Mouse (Mus musculus) intestine, embryonic 14.5 days (tissue): ENCODE data around the gene Zfp53. TPM values are rescaled to one million over a fixed set of nuclear protein-coding genes. Genes with fewer than 3 reads are reported as not detected.
A peak's percentile ranks its signal among the peaks of the same experiment; 100 is the strongest.
"Not testable (repeated sequence)": the region's sequence is repeated elsewhere in the genome, so short reads cannot be mapped to it uniquely, and the experiment has no call there.

Experiments
- ATAC-seq: fragments of 200-750 bp; cut with Nextera tagmentation; replicated peaks from 2 replicates; pipeline ENCODE4 v1.8.0; 2017; ENCODE audit warnings: low read depth, moderate number of reproducible peaks, moderate TSS enrichment, moderate library complexity; ENCODE audit not compliant: low FRiP score, low TSS enrichment
- DNase-seq: peaks from one replicate; pipeline ENCODE4 v3.0.0-alpha.2; 2018; ENCODE audit warnings: low spot score
- H3K27ac ChIP-seq: fragments of 300-500 bp; sonication (generic); 2 replicates; pipeline ENCODE4 v1.5.1; 2014; ENCODE audit warnings: low read depth, mild to moderate bottlenecking, control low read depth
- H3K27me3 ChIP-seq: fragments of 300-500 bp; sonication (generic); replicated peaks from 2 replicates; pipeline ENCODE4 v1.6.1; 2014; ENCODE audit warnings: low read length, control low read depth; ENCODE audit not compliant: control insufficient read depth, insufficient read depth
- H3K36me3 ChIP-seq: fragments of 300-500 bp; sonication (generic); 2 replicates; pipeline ENCODE4 v1.6.1; 2014; ENCODE audit warnings: low read length, control low read depth; ENCODE audit not compliant: control insufficient read depth, insufficient read depth
- H3K4me1 ChIP-seq: fragments of 300-500 bp; sonication (generic); replicated peaks from 2 replicates; pipeline ENCODE4 v1.6.1; 2014; ENCODE audit warnings: low read length, control low read depth, mixed read lengths; ENCODE audit not compliant: control insufficient read depth, insufficient read depth
- H3K4me2 ChIP-seq: fragments of 300-500 bp; sonication (generic); 2 replicates; pipeline ENCODE4 v1.6.1; 2014; ENCODE audit warnings: low read length
- H3K4me3 ChIP-seq: fragments of 300-500 bp; sonication (generic); 2 replicates; pipeline ENCODE4 v1.5.1; 2014; ENCODE audit warnings: low read depth, low read length, control low read depth, mixed read lengths
- H3K9ac ChIP-seq: fragments of 300-500 bp; sonication (generic); 2 replicates; pipeline ENCODE4 v1.6.1; 2014; ENCODE audit warnings: mild to moderate bottlenecking, low read length
- H3K9me3 ChIP-seq: fragments of 300-500 bp; sonication (generic); 2 replicates; pipeline ENCODE4 v1.6.1; 2016; ENCODE audit warnings: low read length, control low read depth; ENCODE audit not compliant: control insufficient read depth
- WGBS: fragments of 180-500 bp; shearing (Covaris S2); extraction: QIAGEN DNeasy Blood & Tissue Kit; methylation state at CpG from one replicate; pipeline ENCODE4 v1.1.7; 2014; 5-methylcytosine and 5-hydroxymethylcytosine counted together
- polyA plus RNA-seq: library from polyadenylated mRNA; unstranded; fragments of >200 nt; fragmentation: Nextera tagmentation; extraction: Ambion mirVana; gene quantifications from 2 replicates; pipeline ENCODE4 v1.2.1, GENCODE M21; 2014

The Zfp53 gene
- polyA plus RNA-seq, 1 experiment from 2014 or later = 13.3 TPM

GRCm38 (mm10) chr17:21474729-21475128 is 14.1 kb upstream of the Zfp53 start:
- not testable (repeated sequence) for H3K4me3 ChIP-seq, H3K36me3 ChIP-seq, H3K4me2 ChIP-seq, ATAC-seq, DNase-seq, H3K27ac ChIP-seq, H3K27me3 ChIP-seq, H3K9me3 ChIP-seq, H3K9ac ChIP-seq, H3K4me1 ChIP-seq
- WGBS = 7% methylated on average over 7 of the region's 10 CpGs

- H3K4me1 ChIP-seq, H3K9ac ChIP-seq, H3K4me2 ChIP-seq, DNase-seq, H3K36me3 ChIP-seq, H3K4me3 ChIP-seq, ATAC-seq, H3K9me3 ChIP-seq, H3K27me3 ChIP-seq, H3K27ac ChIP-seq: not testable (repeated sequence)
- WGBS = 79% methylated on average over 1 of the region's 1 CpGs
These were observed 13.5 kb upstream of the Zfp53 start for GRCm38 (mm10) chr17:21475290-21475689.

- 76% methylated on average over 4 of the region's 9 CpGs for WGBS
- not testable (repeated sequence) for ATAC-seq, H3K4me3 ChIP-seq, DNase-seq, H3K27ac ChIP-seq, H3K9ac ChIP-seq, H3K9me3 ChIP-seq, H3K36me3 ChIP-seq, H3K27me3 ChIP-seq, H3K4me2 ChIP-seq, H3K4me1 ChIP-seq
These were observed 12.4 kb upstream of the Zfp53 start for GRCm38 (mm10) chr17:21476351-21476750.

DNA sequence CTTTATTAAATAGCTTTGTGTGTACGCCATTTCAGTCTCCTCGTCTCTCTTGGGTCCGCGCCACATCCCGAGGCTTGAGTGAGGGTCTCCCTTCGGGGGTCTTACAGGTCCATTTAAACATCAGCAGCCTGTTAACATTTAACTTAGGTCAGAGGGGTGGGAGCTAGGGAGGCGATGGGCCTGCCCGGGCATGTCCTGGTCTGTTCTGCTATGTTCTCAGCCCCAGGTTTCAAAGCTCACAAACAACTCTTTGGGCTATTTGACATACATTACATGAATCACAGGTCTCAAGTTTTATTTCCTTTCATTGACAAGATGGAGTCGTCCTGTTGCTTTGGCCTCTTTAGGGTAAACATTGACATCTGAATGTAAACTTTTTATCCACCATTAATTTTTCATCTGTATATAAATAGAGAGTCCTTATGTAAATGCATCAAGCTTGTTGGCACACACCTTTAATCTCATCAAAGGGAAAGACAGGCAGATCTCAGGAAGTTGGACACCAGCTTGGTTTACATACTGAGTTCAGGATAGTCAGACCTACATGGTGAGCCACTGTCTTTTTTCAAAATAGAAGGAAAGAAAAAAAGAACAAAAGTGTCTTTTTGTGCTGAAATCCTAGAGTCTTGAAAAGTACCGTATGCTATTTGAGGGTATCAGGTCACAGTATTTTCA is 10.6 kb upstream of the Zfp53 start:
- not testable (repeated sequence) for H3K9me3 ChIP-seq, H3K27me3 ChIP-seq, H3K4me1 ChIP-seq, H3K36me3 ChIP-seq, ATAC-seq, H3K9ac ChIP-seq, DNase-seq, H3K4me3 ChIP-seq, H3K4me2 ChIP-seq, H3K27ac ChIP-seq
- WGBS = 63% methylated on average over 9 of the region's 10 CpGs

DNA sequence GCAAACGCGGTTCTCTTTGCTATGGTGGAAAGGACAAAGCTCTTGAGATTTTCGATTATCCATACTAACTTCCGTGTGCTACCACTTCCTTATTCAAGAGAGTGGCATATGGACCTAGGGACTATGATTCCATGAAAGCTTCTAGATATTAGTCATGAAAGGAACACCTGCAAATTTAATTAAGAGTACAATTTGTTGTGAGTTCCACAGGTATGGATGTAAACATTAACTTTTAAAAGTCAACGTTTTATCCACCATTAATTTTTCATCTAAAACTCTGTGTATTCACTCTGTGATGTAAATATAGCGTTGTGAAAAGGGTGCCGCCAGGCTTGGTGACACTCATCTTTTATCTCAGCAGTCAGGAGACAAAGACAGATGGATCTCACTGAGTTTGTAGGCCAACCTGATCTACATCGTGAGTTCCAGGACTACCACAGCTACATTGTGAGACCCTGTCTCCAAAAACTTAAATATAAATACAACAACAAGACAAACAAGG is 753 bp downstream of the Zfp53 start:
- peak overlapping the region; percentile 72 for H3K4me2 ChIP-seq
- no peaks in the 10 kb centered on the region for H3K9me3 ChIP-seq
- peak overlapping the region; percentile 80 for H3K9ac ChIP-seq
- DNase-seq = no peak
- H3K27ac ChIP-seq = peak overlapping the region; percentile 81
- no peaks in the 10 kb centered on the region for H3K27me3 ChIP-seq
- 0 out of 2 replicates have a peak, but pooled peaks cover 3% of the 10 kb centered on the region for H3K4me1 ChIP-seq
- WGBS = 11% methylated on average over 8 of the region's 8 CpGs
- ATAC-seq = no peak; the same call in 1 of the 2 replicates
- peaks cover 11% of the 10 kb centered on the region; the same call in 1 of the 2 replicates for H3K36me3 ChIP-seq
- peak overlapping the region; percentile 80 for H3K4me3 ChIP-seq

GRCm38 (mm10) chr17:21501365-21501764 is 12.6 kb downstream of the Zfp53 start:
- 73% methylated on average over 1 of the region's 1 CpGs for WGBS
- H3K9me3 ChIP-seq = no peaks in the 10 kb centered on the region
- ATAC-seq (no peak), DNase-seq (no peak)
- no peaks in the 10 kb centered on the region for H3K27me3 ChIP-seq
- no peak overlapping the region for H3K4me3 ChIP-seq
- peaks cover 21% of the 10 kb centered on the region; the same call in 1 of the 2 replicates for H3K36me3 ChIP-seq
- no peaks in the 10 kb centered on the region for H3K4me1 ChIP-seq
- no peak overlapping the region for H3K9ac ChIP-seq
- H3K4me2 ChIP-seq = no peak overlapping the region
- no peak overlapping the region for H3K27ac ChIP-seq

- Histone ChIP-seq H3K9me3 (no peaks in the 10 kb centered on the region), H3K4me3 (no peak overlapping the region), H3K4me2 (no peak overlapping the region), H3K36me3 (peaks cover 45% of the 10 kb centered on the region), H3K27me3 (no peaks in the 10 kb centered on the region), H3K9ac (no peak overlapping the region), H3K27ac (no peak overlapping the region), H3K4me1 (no peaks in the 10 kb centered on the region)
- no peak for ATAC-seq
- DNase-seq = no peak
- 95% methylated on average over 1 of the region's 1 CpGs for WGBS
These were observed 15.7 kb downstream of the Zfp53 start for GRCm38 (mm10) chr17:21504524-21504923.

DNA sequence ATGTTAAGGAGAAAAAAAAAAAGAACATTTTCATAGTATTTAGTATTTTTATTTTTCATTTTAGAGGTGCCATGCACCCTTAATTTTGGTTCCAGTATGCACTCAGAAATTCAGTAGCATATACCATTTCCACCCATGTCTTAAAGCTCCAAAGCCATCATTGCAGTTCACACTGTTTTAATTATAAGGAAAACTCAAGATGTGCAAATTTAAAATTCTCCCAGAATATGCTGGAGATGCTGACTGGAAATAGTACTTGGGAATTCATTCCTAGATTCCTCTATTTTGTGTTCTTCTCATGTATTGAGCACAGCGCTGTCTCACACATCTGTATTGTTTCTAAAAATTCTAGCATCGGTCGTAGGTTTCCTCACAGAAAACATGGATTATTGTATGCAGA is 17.5 kb downstream of the Zfp53 start:
- ATAC-seq (no peak), DNase-seq (no peak)
- H3K4me2 ChIP-seq = no peak overlapping the region
- peaks cover 43% of the 10 kb centered on the region for H3K36me3 ChIP-seq
- H3K9ac ChIP-seq = no peak overlapping the region
- H3K4me1 ChIP-seq = no peaks in the 10 kb centered on the region
- no peak overlapping the region for H3K4me3 ChIP-seq
- H3K27ac ChIP-seq = no peak overlapping the region
- no peaks in the 10 kb centered on the region for H3K9me3 ChIP-seq
- 96% methylated on average over 3 of the region's 3 CpGs for WGBS
- H3K27me3 ChIP-seq = no peaks in the 10 kb centered on the region

- no peak for ATAC-seq
- DNase-seq = no peak
These were observed 21.0 kb downstream of the Zfp53 start for GRCm38 (mm10) chr17:21509756-21510155.

More at GRCm38 (mm10) chr17:21509756-21510155, 21.0 kb downstream of the Zfp53 start:
- Histone ChIP-seq H3K9me3 (no peaks in the 10 kb centered on the region), H3K4me2 (no peak overlapping the region), H3K4me3 (no peak overlapping the region), H3K27ac (no peak overlapping the region), H3K4me1 (no peaks in the 10 kb centered on the region), H3K36me3 (peaks cover 51% of the 10 kb centered on the region), H3K27me3 (no peaks in the 10 kb centered on the region), H3K9ac (no peak overlapping the region)
